Mouse (Mus musculus) MEL (cell line): ENCODE measurements around the gene Fiz1. TPM values are rescaled to one million over a fixed set of nuclear protein-coding genes. Genes with fewer than 3 reads are reported as not detected.

Experiments
- DNase-seq: peaks from one replicate; pipeline ENCODE4 v3.0.0; 2011; ENCODE audit warnings: low read depth, low spot score
- H3K27ac ChIP-seq: 2 replicates; pipeline ENCODE4 v1.5.1; 2012; ENCODE audit warnings: low read depth, mild to moderate bottlenecking, control low read depth, low read length, moderate library complexity; ENCODE audit not compliant: control insufficient read depth
- H3K27me3 ChIP-seq, 2 experiments: fragments of 150-350 bp in 1 of 2; sonication (generic) in 1 of 2; 2 replicates each; pipeline ENCODE4 v1.6.1; 2012; ENCODE audit warnings: low read length in 2 of 2, mild to moderate bottlenecking in 2 of 2, improper control_type of control experiment in 1 of 2, moderate library complexity in 1 of 2; ENCODE audit not compliant: insufficient read depth in 2 of 2, control insufficient read depth in 1 of 2
- H3K36me3 ChIP-seq, 2 experiments: 2 replicates each; pipeline ENCODE4 v1.6.1; 2012 to 2014; ENCODE audit warnings: low read length in 2 of 2, improper control_type of control experiment in 1 of 2, inconsistent platforms in 1 of 2, mild to moderate bottlenecking in 1 of 2; ENCODE audit not compliant: insufficient read depth in 2 of 2, control insufficient read depth in 1 of 2
- H3K4me1 ChIP-seq, 2 experiments: fragments of 150-350 bp in 1 of 2; sonication (generic) in 1 of 2; 2 replicates each; pipeline ENCODE4 v1.6.1; 2012; ENCODE audit warnings: low read length in 2 of 2, improper control_type of control experiment in 1 of 2, mild to moderate bottlenecking in 1 of 2; ENCODE audit not compliant: insufficient read depth in 2 of 2, control insufficient read depth in 1 of 2
- H3K4me3 ChIP-seq, 2 experiments: fragments of 150-350 bp in 1 of 2; sonication (generic) in 1 of 2; 2 replicates each; pipeline ENCODE4 v1.5.1; 2012; ENCODE audit warnings: low read depth in 2 of 2, low read length in 2 of 2, mild to moderate bottlenecking in 2 of 2, moderate library complexity in 2 of 2, control low read depth in 1 of 2, improper control_type of control experiment in 1 of 2; ENCODE audit not compliant: control insufficient read depth in 1 of 2, insufficient read depth in 1 of 2
- H3K79me2 ChIP-seq: 2 replicates; pipeline ENCODE4 v1.6.1; 2012; ENCODE audit warnings: mild to moderate bottlenecking, low read length, moderate library complexity; ENCODE audit not compliant: control insufficient read depth, poor library complexity, insufficient read depth
- H3K9ac ChIP-seq: 2 replicates; pipeline ENCODE4 v1.6.1; 2012; ENCODE audit warnings: low read depth, mild to moderate bottlenecking, control low read depth, low read length, moderate library complexity; ENCODE audit not compliant: control insufficient read depth, poor library complexity, severe bottlenecking
- H3K9me3 ChIP-seq: fragments of 150-350 bp; sonication (generic); replicated peaks from 2 replicates; pipeline ENCODE4 v1.6.1; 2012; ENCODE audit warnings: mild to moderate bottlenecking, low read length, improper control_type of control experiment, moderate library complexity; ENCODE audit not compliant: insufficient read depth
- BHLHE40 ChIP-seq: IDR thresholded peaks from 2 replicates; pipeline ENCODE4 v1.6.1; 2012; ENCODE audit warnings: low read depth, mild to moderate bottlenecking, inconsistent platforms, low read length, improper control_type of control experiment, borderline replicate concordance
- CHD1 ChIP-seq: IDR thresholded peaks from 2 replicates; pipeline ENCODE4 v1.6.1; 2012; ENCODE audit warnings: low read depth, mild to moderate bottlenecking, inconsistent platforms, low read length, improper control_type of control experiment
- CHD2 ChIP-seq: IDR thresholded peaks from 2 replicates; pipeline ENCODE4 v1.6.1; 2011; ENCODE audit warnings: low read length, improper control_type of control experiment
- CTCF ChIP-seq, 3 experiments: IDR thresholded peaks in 2 of 3; conservative IDR thresholded peaks in 1 of 3; 2 replicates each; pipeline ENCODE4 v1.5.1; 2011 to 2012; ENCODE audit warnings: low read length in 3 of 3, low read depth in 2 of 3, mild to moderate bottlenecking in 2 of 3, improper control_type of control experiment in 1 of 3, inconsistent platforms in 1 of 3, mixed read lengths in 1 of 3, moderate library complexity in 1 of 3; ENCODE audit not compliant: control insufficient read depth in 1 of 3, insufficient read depth in 1 of 3, poor library complexity in 1 of 3, severe bottlenecking in 1 of 3
- E2F4 ChIP-seq: IDR thresholded peaks from 2 replicates; pipeline ENCODE4 v1.6.1; 2011; ENCODE audit warnings: low read depth, low read length, improper control_type of control experiment, borderline replicate concordance
- ELF1 ChIP-seq: IDR thresholded peaks from 2 replicates; pipeline ENCODE4 v1.6.1; 2014; ENCODE audit warnings: low read depth, mild to moderate bottlenecking, inconsistent platforms, low read length, improper control_type of control experiment, moderate library complexity
- EP300 ChIP-seq, 2 experiments: IDR thresholded peaks; 2 replicates each; pipeline ENCODE4 v1.6.1; 2011; ENCODE audit warnings: improper control_type of control experiment in 2 of 2, low read length in 2 of 2, low read depth in 1 of 2, mild to moderate bottlenecking in 1 of 2
- ETS1 ChIP-seq: IDR thresholded peaks from 2 replicates; pipeline ENCODE4 v1.6.1; 2012; ENCODE audit warnings: low read depth, mild to moderate bottlenecking, inconsistent platforms, low read length, improper control_type of control experiment, moderate library complexity
- GABPA ChIP-seq: IDR thresholded peaks from 2 replicates; pipeline ENCODE4 v1.6.1; 2012; ENCODE audit warnings: low read depth, mild to moderate bottlenecking, inconsistent platforms, low read length, improper control_type of control experiment, moderate library complexity
- GATA1 ChIP-seq: IDR thresholded peaks from 2 replicates; pipeline ENCODE4 v1.6.1; 2011; ENCODE audit warnings: low read depth, low read length, improper control_type of control experiment
- HCFC1 ChIP-seq: IDR thresholded peaks from 2 replicates; pipeline ENCODE4 v1.6.1; 2012; ENCODE audit warnings: low read depth, mild to moderate bottlenecking, inconsistent platforms, low read length, improper control_type of control experiment, moderate library complexity
- KAT2A ChIP-seq: conservative IDR thresholded peaks from 2 replicates; pipeline ENCODE4 v1.6.1; 2012; ENCODE audit warnings: low read depth, low read length, improper control_type of control experiment, inconsistent platforms
- MAX ChIP-seq: IDR thresholded peaks from 2 replicates; pipeline ENCODE4 v1.6.1; 2011; ENCODE audit warnings: low read length, improper control_type of control experiment
- MAZ ChIP-seq: IDR thresholded peaks from 2 replicates; pipeline ENCODE4 v1.6.1; 2012; ENCODE audit warnings: low read depth, mild to moderate bottlenecking, inconsistent platforms, low read length, improper control_type of control experiment
- MEF2A ChIP-seq: IDR thresholded peaks from 2 replicates; pipeline ENCODE4 v1.6.1; 2014; ENCODE audit warnings: low read depth, mild to moderate bottlenecking, inconsistent platforms, low read length, improper control_type of control experiment; ENCODE audit not compliant: poor library complexity, insufficient replicate concordance, severe bottlenecking; ENCODE audit errors: extremely low read depth
- MXI1 ChIP-seq: IDR thresholded peaks from 2 replicates; pipeline ENCODE4 v1.6.1; 2011; ENCODE audit warnings: mild to moderate bottlenecking, low read depth, low read length, improper control_type of control experiment
- MYB ChIP-seq: IDR thresholded peaks from 2 replicates; pipeline ENCODE4 v1.6.1; 2011; ENCODE audit warnings: mild to moderate bottlenecking, low read depth, low read length, improper control_type of control experiment
- NELFE ChIP-seq: IDR thresholded peaks from 2 replicates; pipeline ENCODE4 v1.6.1; 2011; ENCODE audit warnings: low read depth, low read length, improper control_type of control experiment
- NRF1 ChIP-seq: IDR thresholded peaks from 2 replicates; pipeline ENCODE4 v1.6.1; 2014; ENCODE audit warnings: low read depth, mild to moderate bottlenecking, inconsistent platforms, low read length, improper control_type of control experiment, moderate library complexity; ENCODE audit not compliant: poor library complexity, insufficient read depth, severe bottlenecking
- POLR2A ChIP-seq, 2 experiments: IDR thresholded peaks; 2 replicates each; pipeline ENCODE4 v1.6.1; 2011 to 2012; ENCODE audit warnings: low read length in 2 of 2, mild to moderate bottlenecking in 2 of 2, control low read depth in 1 of 2, improper control_type of control experiment in 1 of 2, low read depth in 1 of 2, moderate library complexity in 1 of 2; ENCODE audit not compliant: control insufficient read depth in 1 of 2, insufficient read depth in 1 of 2, poor library complexity in 1 of 2
- POLR2AphosphoS2 ChIP-seq: IDR thresholded peaks from 2 replicates; pipeline ENCODE4 v1.6.1; 2011; ENCODE audit warnings: low read length, improper control_type of control experiment
- RAD21 ChIP-seq: IDR thresholded peaks from 2 replicates; pipeline ENCODE4 v1.6.1; 2011; ENCODE audit warnings: mild to moderate bottlenecking, low read depth, low read length, improper control_type of control experiment
- SIN3A ChIP-seq: IDR thresholded peaks from 2 replicates; pipeline ENCODE4 v1.6.1; 2012; ENCODE audit warnings: low read length, improper control_type of control experiment, inconsistent platforms
- TAL1 ChIP-seq: IDR thresholded peaks from 2 replicates; pipeline ENCODE4 v1.6.1; 2012; ENCODE audit warnings: mild to moderate bottlenecking, inconsistent platforms, low read length, moderate library complexity, mixed read lengths
- TBP ChIP-seq: IDR thresholded peaks from 2 replicates; pipeline ENCODE4 v1.8.0; 2011; ENCODE audit warnings: low read depth, low read length, improper control_type of control experiment
- TCF12 ChIP-seq: IDR thresholded peaks from 2 replicates; pipeline ENCODE4 v1.6.1; 2014; ENCODE audit warnings: low read depth, mild to moderate bottlenecking, inconsistent platforms, low read length, improper control_type of control experiment, moderate library complexity
- UBTF ChIP-seq: IDR thresholded peaks from 2 replicates; pipeline ENCODE4 v1.6.1; 2012; ENCODE audit warnings: low read depth, mild to moderate bottlenecking, inconsistent platforms, low read length, improper control_type of control experiment, moderate library complexity, borderline replicate concordance; ENCODE audit not compliant: insufficient read depth
- USF1 ChIP-seq: IDR thresholded peaks from 2 replicates; pipeline ENCODE4 v1.6.1; 2014; ENCODE audit warnings: low read depth, mild to moderate bottlenecking, inconsistent platforms, low read length, improper control_type of control experiment, moderate library complexity
- USF2 ChIP-seq, 2 experiments: IDR thresholded peaks; 2 replicates each; pipeline ENCODE4 v1.6.1; 2011 to 2012; ENCODE audit warnings: improper control_type of control experiment in 2 of 2, low read length in 2 of 2, borderline replicate concordance in 1 of 2, inconsistent platforms in 1 of 2, low read depth in 1 of 2, mild to moderate bottlenecking in 1 of 2; ENCODE audit not compliant: insufficient read depth in 1 of 2
- ZC3H11A ChIP-seq: IDR thresholded peaks from 2 replicates; pipeline ENCODE4 v1.6.1; 2012; ENCODE audit warnings: low read depth, mild to moderate bottlenecking, inconsistent platforms, low read length, improper control_type of control experiment
- ZKSCAN1 ChIP-seq: IDR thresholded peaks from 2 replicates; pipeline ENCODE4 v1.6.1; 2012; ENCODE audit warnings: low read depth, mild to moderate bottlenecking, inconsistent platforms, low read length, improper control_type of control experiment, moderate library complexity
- ZMIZ1 ChIP-seq: IDR thresholded peaks from 2 replicates; pipeline ENCODE4 v1.6.1; 2012; ENCODE audit warnings: low read depth, mild to moderate bottlenecking, inconsistent platforms, low read length, improper control_type of control experiment, moderate library complexity
- polyA plus RNA-seq, 2 experiments: library from polyadenylated mRNA; stranded (reverse) in 1 of 2; unstranded in 1 of 2; fragments of >175 nt in 1 of 2; fragments of >200 nt in 1 of 2; gene quantifications; 2 replicates each; pipeline versions ENCODE4 v1.2.1 to v1.2.4; 2012; ENCODE audit warnings: low replicate concordance in 2 of 2, low read depth in 1 of 2; ENCODE audit not compliant: insufficient read length in 2 of 2, insufficient read depth in 1 of 2, missing spikeins in 1 of 2
- total RNA-seq: library from RNA; depleted of rRNA; stranded (reverse); fragments of 300-350 nt; gene quantifications from 2 replicates; pipeline ENCODE4 v1.2.3, GENCODE M21; 2012

Fiz1 gene
- total and polyA plus RNA-seq, 3 experiments, result 28.1 to 56.5 TPM; not detected in 1

DNA sequence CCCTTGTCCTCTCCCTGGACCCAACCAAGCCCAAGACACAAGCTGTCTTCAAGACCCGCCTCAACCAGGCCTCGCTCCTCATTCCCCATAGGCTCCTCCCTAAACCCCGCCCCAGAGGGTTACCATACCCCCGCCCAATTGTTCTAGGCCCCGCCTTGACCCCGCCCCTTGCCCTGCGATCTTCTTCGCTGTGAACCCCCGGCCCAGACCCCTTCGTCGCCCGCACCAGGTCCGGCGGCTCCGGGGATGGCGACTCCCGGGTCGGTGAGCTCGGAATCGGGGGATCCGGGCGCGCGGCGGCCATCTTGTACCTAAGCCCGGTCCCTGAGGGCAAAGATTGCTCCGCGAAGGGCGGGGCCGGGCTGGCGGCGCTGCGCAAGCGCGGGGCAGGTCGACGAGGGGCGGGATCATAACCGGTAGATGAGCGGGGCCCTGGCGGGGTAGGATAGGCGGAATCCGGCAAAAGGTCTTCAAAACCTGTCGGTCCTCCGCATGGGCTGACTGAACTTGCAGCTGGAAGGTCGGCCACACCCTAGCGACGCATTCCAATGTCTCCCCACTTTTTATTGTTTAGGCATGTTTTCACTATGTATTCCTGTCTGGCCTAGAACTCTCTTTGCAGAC is 23.7 kb upstream of the Fiz1 start, which contains the start of gene Zfp784:
Gene Zfp784, minus strand, starts transcription at position 338 of the 624 bp plus-strand sequence.
- no peak for TF ChIP-seq RAD21
- TF ChIP-seq KAT2A, result peak; percentile 6; the same call in 1 of the 2 replicates
- no peak for TF ChIP-seq MYB
- TF ChIP-seq POLR2A (IDR thresholded peaks at IDR 0.05; ENCODE audit: control insufficient read depth in 1 of 2, insufficient read depth in 1 of 2, low read depth in 1 of 2, low read length in 2 of 2, poor library complexity in 1 of 2), result peak; percentile 74 to 79
- no peak for TF ChIP-seq ZKSCAN1
- TF ChIP-seq CHD2, result no peak
- TF ChIP-seq ELF1, result no peak
- no peak for TF ChIP-seq CTCF (IDR thresholded peaks at IDR 0.05 in 2 of 3, conservative IDR thresholded peaks at IDR 0.05 in 1 of 3; ENCODE audit: control insufficient read depth in 1 of 3, insufficient read depth in 1 of 3, low read depth in 2 of 3, low read length in 3 of 3, poor library complexity in 1 of 3, severe bottlenecking in 1 of 3)
- no peak; the same call in 1 of the 2 replicates for TF ChIP-seq TCF12
- TF ChIP-seq EP300 (IDR thresholded peaks at IDR 0.05; ENCODE audit: low read depth in 1 of 2, low read length in 2 of 2), result no peak
- 0 out of 2 replicates have a peak, but pooled peaks have one; percentile 4 for TF ChIP-seq USF1
- TF ChIP-seq TAL1, result no peak
- peak; percentile 62; the same call in 1 of the 2 replicates for TF ChIP-seq TBP
- TF ChIP-seq POLR2AphosphoS2, result peak; percentile 39; the same call in 1 of the 2 replicates
- TF ChIP-seq GABPA, result no peak
- TF ChIP-seq MAZ, result peak; percentile 78; the same call in 1 of the 2 replicates
- no peak for TF ChIP-seq USF2 (IDR thresholded peaks at IDR 0.05; ENCODE audit: borderline replicate concordance in 1 of 2, insufficient read depth in 1 of 2, low read depth in 1 of 2, low read length in 2 of 2)
- TF ChIP-seq ETS1, result peak; percentile 9; the same call in 1 of the 2 replicates
- peak; percentile 58; the same call in 1 of the 2 replicates for TF ChIP-seq SIN3A
- TF ChIP-seq MEF2A, result no peak
- TF ChIP-seq ZC3H11A, result no peak
- TF ChIP-seq MXI1, result no peak; the same call in 1 of the 2 replicates
- TF ChIP-seq UBTF, result no peak
- TF ChIP-seq CHD1, result no peak
- TF ChIP-seq NRF1, result peak; percentile 96
- TF ChIP-seq MAX, result no peak
- peak; percentile 73; the same call in 1 of the 2 replicates for TF ChIP-seq HCFC1
- TF ChIP-seq NELFE, result peak; percentile 74
- TF ChIP-seq ZMIZ1, result peak; percentile 89; the same call in 1 of the 2 replicates
- no peak for TF ChIP-seq E2F4
- TF ChIP-seq GATA1, result no peak
- TF ChIP-seq BHLHE40, result no peak
- TF ChIP-seq, all 39 proteins: peak for 12

More for the DNA sequence above, 23.7 kb upstream of the Fiz1 start, which contains the start of gene Zfp784:
- Histone ChIP-seq H3K27me3 (no peaks in the 10 kb centered on the region), H3K9ac (peak within 1 kb of the TSS; percentile 91), H3K4me1 (peaks cover 0 to 5% of the 10 kb centered on the region in 2 experiments; a peak in 2 of 4 replicates), H3K4me3 (peak within 1 kb of the TSS; percentile 93), H3K27ac (peak within 1 kb of the TSS; percentile 91), H3K36me3 (no peaks in the 10 kb centered on the region; a peak in 2 of 4 replicates), H3K79me2 (no peaks in the 10 kb centered on the region; the same call in 1 of the 2 replicates), H3K9me3 (no peaks in the 10 kb centered on the region)
- DNase-seq, result peak; percentile 95
